Mouse (Mus musculus) activated CD4-positive, CD25-positive, alpha-beta regulatory T cell, adult 4 months (primary cell): ENCODE results near the gene Sh2d6. TPM values are rescaled to one million over a fixed set of nuclear protein-coding genes. Genes with fewer than 3 reads are reported as not detected.
"Not testable (repeated sequence)": the region's sequence is repeated elsewhere in the genome, so short reads cannot be mapped to it uniquely, and the experiment has no call there.

ENCODE experiments used
- ATAC-seq: one replicate; pipeline ENCODE4 v1.8.0; 2017
- polyA plus RNA-seq, 2 experiments: library from polyadenylated mRNA; unstranded; fragments of 100-300 nt; shearing (Covaris generic); gene quantifications; one replicate each; pipeline ENCODE4 v1.2.1; 2017

Gene Sh2d6
- polyA plus RNA-seq, 2 experiments from 2014 or later, result not detected

DNA sequence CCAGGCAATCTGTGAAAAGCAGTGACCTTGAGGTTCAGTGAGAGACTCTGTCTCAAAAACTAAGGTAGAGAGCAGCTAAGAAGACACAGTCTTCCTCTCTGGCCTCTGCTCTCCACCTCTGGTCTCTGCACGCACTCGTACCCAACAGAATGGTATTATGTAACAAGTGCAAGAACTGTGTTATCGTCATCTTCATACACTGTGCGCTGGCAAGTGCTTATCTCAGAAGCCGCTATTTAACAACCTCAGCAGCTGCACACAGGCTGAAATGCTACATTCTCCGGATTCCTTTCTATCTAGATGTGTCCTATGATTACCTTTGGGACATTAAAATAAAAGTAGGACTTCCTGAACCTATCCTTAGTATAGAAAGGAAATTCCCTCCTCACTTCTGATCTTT is 28.6 kb downstream of the Sh2d6 start:
- no peak for ATAC-seq

DNA sequence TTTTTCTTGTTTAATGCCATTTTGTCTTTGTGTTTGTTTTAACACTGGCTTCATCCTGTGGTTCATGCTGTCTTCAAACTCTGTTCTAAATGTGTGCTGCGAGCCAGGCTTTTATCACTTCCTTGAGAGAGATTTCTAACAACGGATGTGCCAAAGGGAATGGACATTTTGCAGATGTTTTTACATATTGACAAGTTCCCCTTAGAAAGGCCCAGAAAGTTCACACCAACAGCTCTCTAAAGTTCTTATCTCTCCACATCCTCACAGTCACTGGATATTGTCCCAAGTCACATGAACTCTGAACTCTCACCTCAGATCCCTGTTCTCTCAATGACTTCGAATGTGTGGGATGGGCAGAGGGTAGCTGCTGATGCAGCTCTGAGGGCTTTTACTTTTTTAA is 30.4 kb downstream of the Sh2d6 start:
- ATAC-seq, result no peak

- ATAC-seq, result no peak
These were observed 32.0 kb downstream of the Sh2d6 start for GRCm38 (mm10) chr6:72489534-72489933.

- ATAC-seq, result no peak
These were observed 32.7 kb downstream of the Sh2d6 start for GRCm38 (mm10) chr6:72488850-72489249.

GRCm38 (mm10) chr6:72487282-72487681 is 34.2 kb downstream of the Sh2d6 start:
- ATAC-seq, result no peak

GRCm38 (mm10) chr6:72486307-72486706 is 35.2 kb downstream of the Sh2d6 start:
- ATAC-seq, result peak; percentile 57

- ATAC-seq, result no peak
These were observed 36.6 kb downstream of the Sh2d6 start for GRCm38 (mm10) chr6:72484887-72485286.

DNA sequence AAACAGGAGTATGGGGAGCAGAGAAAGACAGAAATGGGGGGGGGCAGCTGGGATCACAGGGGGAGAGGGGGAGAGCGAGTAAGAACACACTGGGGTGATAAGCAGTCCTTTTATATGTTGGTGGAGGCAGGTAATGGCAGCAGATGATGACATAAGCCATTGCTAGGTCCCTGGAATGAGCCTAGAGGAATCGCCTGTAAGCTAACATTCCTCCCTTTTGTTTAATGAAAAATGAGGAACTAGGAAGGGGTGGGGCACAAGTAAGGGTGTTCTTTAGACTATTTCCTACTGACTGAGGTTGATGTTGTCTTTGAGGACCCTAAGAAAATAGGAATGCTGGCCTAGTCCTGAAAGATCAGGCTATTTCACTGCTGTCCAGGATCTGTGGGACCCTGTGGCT is 39.4 kb downstream of the Sh2d6 start:
- ATAC-seq, result no peak

DNA sequence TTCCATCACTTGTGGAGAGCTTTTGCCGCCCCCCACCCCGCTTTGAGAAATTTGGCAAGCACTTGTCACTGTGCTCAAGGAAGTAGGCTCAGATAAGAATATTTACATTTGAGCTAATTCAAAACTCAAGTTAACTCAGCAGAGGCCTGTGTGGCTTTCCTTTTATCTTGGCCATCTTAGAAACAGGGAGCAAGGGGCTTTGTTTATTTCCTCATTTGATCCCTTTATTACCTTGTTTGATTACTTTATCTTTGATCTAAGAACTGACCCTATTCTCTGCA is 41.1 kb downstream of the Sh2d6 start:
- ATAC-seq, result no peak

DNA sequence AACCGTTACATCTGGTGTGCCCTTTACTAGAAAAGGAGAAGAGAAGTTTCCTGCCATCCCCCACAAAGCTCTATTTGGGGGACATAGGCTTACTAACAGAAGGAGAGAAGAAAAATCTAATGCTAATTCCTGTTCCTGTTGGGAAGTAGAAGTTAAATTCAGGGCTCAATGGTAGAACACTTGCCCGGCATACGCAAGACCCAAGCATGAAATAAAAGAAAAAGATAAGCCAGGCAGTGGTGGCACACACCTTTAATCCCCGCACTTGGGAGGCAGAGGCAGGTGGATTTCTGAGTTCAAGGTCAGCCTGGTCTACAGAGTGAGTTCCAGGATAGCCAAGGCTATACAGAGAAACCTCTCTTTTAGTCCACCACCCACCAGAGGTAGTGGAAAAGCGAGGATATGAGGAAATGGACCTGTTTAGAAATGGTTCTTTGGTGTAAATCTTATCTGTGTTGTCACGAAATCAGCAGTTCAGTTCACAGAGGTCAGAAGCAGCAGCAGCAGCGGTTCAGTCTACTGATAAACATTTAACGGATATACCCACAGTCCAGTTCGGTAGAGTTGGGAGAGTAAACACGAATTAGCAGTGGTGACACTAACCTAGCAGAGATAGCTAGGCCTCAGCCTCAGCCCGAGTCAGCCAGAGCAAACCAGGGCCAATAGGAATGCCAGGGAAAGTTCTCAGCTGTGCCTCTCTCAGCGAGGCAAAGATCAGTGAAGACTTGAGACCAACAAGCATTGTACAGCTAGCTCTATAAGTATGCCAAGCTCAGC is 41.7 kb downstream of the Sh2d6 start:
- no peak for ATAC-seq

GRCm38 (mm10) chr6:72478691-72479090 is 42.8 kb downstream of the Sh2d6 start:
- ATAC-seq, result not testable (repeated sequence)

DNA sequence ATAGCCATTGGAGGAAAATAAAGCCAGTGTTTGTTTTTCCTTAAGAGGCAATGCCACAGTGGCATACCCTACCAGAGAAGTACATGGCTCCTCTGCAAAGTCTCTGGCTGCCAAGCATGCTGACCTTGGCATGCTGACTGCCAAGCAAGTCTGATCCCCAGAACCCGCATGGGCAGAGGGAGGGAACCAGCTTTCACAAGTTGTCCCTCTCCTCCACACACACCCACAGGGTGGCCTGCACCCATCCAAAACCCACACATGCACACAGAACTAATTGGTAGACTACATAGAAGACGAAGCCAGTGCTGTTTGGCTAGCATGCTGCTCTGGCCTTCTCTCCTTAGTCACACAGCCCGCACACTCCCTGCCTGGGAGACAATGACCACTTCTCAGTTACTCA is 43.9 kb downstream of the Sh2d6 start:
- no peak for ATAC-seq

- no peak for ATAC-seq
These were observed 44.7 kb downstream of the Sh2d6 start for GRCm38 (mm10) chr6:72476836-72477235.

GRCm38 (mm10) chr6:72475221-72475985 is 46.1 kb downstream of the Sh2d6 start:
- no peak for ATAC-seq

DNA sequence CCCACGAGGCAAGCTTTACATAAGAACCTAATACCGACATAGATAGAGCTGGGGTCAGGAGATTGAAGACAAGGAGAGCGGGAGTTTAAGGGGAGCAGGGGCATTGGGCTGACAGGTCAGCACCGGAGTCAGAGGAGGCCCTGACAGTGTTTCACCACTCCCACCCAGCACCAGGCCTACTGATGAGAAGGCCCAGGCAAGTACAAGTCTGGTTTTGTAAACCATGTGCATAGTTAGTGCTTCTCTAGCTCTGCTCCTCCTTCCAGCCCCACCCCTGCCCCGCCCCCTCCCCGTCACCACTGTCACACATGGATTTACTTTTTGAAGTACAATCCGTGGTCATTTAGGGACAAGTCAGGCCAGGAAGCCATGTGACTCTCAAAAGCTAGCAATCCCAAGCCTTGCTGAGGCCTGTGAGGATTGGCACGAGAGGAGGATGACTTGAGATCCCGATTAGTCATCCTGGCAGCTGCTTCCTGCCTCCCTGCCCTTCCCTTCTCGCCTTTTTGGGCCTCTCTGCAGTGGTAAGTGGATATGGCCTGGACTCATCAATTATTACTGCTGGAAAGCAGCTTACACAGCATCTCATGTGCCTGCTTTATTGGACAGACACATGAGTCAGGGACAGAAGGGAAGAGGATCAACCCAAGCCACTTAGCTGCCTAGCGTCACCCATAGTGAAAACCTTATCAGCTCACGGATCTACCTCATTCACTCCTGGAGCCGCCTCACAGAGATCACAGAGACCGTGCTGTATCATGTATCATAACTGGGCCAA is 48.1 kb downstream of the Sh2d6 start:
- no peak for ATAC-seq

GRCm38 (mm10) chr6:72466171-72466570 is 55.3 kb downstream of the Sh2d6 start:
- no peak for ATAC-seq

- ATAC-seq, result no peak
These were observed 55.9 kb downstream of the Sh2d6 start for GRCm38 (mm10) chr6:72465361-72466157.

Other genes with a start within 250 kb of the Sh2d6 start
- gene Sftpb, start 217.1 kb downstream of the Sh2d6 start, polyA plus RNA-seq, result not detected
- gene Usp39, start 176.5 kb downstream of the Sh2d6 start, polyA plus RNA-seq, result 10 to 100 TPM; 21.3 to 26.5 TPM
- gene 0610030E20Rik, start 174.4 kb downstream of the Sh2d6 start, polyA plus RNA-seq, result 10 to 100 TPM; 18.1 to 20.8 TPM
- under 1 TPM in 1 of 2 experiments, not detected in 1; 0.45 TPM for gene Tmem150a, start 166.3 kb downstream of the Sh2d6 start, polyA plus RNA-seq
- 100 to 1,000 TPM; 110 TPM for gene Rnf181, start 154.8 kb downstream of the Sh2d6 start, polyA plus RNA-seq
- 10 to 100 TPM; 62.3 to 81.8 TPM for gene Vamp5, start 141.2 kb downstream of the Sh2d6 start, polyA plus RNA-seq
- gene Vamp8, start 131.0 kb downstream of the Sh2d6 start, polyA plus RNA-seq, result 100 to 1,000 TPM; 382 to 404 TPM
- 1 to 10 TPM; 8.0 to 8.1 TPM for gene Ggcx, start 107.4 kb downstream of the Sh2d6 start, polyA plus RNA-seq
- gene Mat2a, start 82.1 kb downstream of the Sh2d6 start, polyA plus RNA-seq, result 100 to 1,000 TPM; 194 to 225 TPM
- gene Capg, start 22.7 kb upstream of the Sh2d6 start, polyA plus RNA-seq, result 100 to 1,000 TPM; 595 to 746 TPM
- gene Elmod3, start 76.7 kb upstream of the Sh2d6 start, polyA plus RNA-seq, result 10 to 100 TPM; 15.3 to 19.5 TPM
- 1 to 10 TPM; 2.7 to 4.1 TPM for gene Retsat, start 76.8 kb upstream of the Sh2d6 start, polyA plus RNA-seq
- gene Tgoln1, start 95.3 kb upstream of the Sh2d6 start, polyA plus RNA-seq, result 10 to 100 TPM; 90.9 to 97.8 TPM